Mouse (Mus musculus): ENCODE data around the gene Prdm5.

- TF ChIP-seq POLR2A (IDR thresholded peaks at IDR 0.05; ENCODE audit: borderline replicate concordance, control insufficient read depth, low read depth, low read length) = no peak
- TF ChIP-seq CTCF (IDR thresholded peaks at IDR 0.05; ENCODE audit: control insufficient read depth, insufficient read depth, low read length) = no peak
These were observed 81.8 kb downstream of the Prdm5 start for GRCm38 (mm10) chr6:65860609-65861008.

All from bone marrow, adult 2 months (tissue).